Mouse (Mus musculus): ENCODE data around the gene Pmf1.

Gene Pmf1

DNA sequence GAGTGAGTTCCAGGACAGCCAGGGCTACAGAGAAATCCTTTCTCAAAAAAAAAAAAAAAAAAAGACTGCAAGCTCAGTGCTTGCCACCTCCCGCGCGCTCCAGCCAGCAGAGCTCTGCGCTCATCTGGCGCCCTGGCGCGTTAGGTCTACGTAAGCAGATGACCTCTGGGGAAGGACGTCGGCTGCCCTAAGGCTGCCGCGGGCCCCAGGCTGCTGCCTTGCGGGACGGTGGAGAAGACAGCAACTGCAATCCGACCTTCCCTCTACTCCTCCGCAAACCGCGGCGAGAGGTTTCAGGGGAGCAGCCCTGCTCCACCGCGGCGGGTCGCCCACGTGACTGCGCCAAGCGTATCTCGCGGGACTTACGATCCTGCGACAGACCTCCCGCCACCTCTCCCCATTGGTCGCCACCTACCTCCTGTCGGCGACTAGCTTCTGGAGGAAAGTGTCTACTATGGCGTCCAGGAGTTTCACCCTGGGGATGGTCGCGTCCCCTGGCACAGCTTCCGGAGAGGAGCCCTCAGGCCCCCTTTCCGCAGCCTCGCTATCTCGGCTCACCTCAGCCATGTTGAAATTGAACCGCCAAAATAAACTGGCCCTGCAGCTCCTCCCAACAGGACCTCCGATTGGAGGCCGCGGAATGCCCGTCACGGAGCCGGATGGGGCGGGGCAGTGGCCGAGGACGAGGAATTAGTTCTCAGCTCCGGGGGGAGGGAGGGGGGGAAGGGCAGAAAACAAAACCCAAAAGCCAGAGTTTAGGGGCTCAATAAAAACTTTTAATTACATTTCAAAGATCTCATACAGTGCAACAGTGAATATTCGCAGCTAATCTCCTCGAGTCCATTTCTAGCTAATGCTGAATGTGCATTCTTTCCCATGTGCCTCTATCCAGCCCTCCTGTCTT, at the start of gene Pmf1:
Gene Pmf1 (minus strand): TSS at position 591 of the 904 bp plus-strand sequence.
- peak; percentile 81 for DNase-seq

DNA sequence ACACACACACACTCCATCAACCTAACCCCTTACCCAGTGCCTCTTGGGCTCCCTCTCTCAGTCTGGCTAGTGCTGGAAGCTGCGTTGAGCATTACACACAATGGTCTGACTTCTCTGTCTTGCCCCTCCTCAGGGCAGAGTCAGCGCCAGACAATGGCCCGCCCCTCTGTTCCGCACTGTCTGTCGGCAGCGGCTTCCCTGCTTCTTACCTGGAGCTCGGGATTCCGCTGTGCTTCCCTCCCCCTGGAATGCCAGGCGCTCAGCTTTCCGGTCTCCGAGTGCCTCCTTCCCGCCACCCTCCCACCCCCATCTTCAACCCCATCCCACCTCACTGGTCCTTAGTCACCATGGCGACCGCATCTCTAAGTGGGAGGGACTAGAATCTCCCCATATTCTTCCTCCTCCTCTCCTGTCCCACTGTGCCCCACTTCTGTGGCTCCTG, 48.7 kb upstream of the Pmf1 start:
- DNase-seq = no peak

DNA sequence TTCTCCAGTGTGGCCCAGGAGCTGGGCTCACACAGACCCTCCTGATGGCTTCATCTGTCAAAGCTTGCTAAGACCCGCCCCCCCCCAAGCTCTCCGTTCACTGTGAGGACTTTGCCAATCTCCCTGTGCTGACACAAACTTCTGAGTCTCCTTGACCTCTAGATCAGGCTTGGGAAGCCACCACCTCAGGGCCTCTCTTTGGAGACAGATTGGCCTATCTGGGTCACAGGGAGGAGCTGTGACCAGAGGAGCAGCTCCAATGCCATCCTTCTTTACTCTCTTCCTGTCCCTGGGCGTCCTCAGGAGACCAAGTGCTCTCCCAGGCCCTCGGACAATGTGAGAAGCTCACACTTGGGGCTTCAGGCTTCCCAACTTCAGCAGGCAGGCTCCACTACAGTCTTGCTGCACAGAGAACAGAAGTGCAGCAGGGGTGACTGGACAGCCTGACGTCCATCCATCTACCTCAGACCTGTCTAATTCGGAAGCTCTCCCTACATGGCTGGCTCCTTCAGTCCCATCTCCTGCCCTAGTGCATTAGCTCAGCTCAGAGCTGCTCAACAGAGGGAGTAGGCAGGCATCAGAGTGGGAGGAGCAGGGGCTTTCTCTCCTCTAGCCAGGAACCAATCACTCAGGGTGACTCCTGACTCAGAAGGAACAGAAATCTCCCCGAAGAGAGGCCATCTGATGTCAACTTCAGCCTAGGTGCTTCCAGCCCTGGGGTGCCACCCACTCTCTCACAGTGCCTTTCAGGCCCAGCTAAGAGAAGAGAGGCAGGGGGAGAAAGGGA, 46.8 kb upstream of the Pmf1 start:
- DNase-seq = no peak

GRCm38 (mm10) chr3:88456313-88456712, 46.2 kb upstream of the Pmf1 start:
- no peak for DNase-seq

DNA sequence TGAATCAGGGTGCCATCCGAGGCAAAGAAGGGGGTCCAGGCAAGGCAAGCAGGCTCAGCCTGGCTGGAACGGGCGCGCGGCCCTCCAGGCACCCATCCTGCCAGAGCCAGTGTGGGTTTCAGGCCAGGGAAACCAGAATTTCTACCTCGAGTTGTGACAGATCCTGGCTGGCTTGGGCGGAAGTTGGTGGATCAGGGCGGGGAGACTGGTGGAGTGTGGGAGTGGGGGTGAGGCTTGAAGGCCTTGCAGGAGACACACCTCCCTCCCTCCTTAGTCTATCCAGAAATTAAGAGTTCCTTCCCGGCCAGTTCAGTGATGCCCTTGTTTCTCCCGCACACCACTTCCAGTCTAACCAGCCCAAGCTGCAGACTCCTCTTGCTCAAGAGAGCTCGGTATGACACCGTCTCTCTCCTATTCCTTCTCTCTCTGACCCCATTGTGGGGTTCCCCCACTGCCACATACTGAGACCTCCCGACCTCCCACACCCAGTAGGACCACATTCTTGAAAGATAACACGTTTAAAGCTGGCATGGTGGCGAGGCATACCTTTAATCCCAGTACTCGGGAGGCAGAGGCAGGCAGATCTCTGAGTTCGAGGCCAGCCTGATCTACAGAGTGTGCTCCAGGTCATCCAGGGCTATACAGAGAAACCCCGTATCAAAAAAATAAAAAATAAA, 45.6 kb upstream of the Pmf1 start:
- no peak for DNase-seq

DNA sequence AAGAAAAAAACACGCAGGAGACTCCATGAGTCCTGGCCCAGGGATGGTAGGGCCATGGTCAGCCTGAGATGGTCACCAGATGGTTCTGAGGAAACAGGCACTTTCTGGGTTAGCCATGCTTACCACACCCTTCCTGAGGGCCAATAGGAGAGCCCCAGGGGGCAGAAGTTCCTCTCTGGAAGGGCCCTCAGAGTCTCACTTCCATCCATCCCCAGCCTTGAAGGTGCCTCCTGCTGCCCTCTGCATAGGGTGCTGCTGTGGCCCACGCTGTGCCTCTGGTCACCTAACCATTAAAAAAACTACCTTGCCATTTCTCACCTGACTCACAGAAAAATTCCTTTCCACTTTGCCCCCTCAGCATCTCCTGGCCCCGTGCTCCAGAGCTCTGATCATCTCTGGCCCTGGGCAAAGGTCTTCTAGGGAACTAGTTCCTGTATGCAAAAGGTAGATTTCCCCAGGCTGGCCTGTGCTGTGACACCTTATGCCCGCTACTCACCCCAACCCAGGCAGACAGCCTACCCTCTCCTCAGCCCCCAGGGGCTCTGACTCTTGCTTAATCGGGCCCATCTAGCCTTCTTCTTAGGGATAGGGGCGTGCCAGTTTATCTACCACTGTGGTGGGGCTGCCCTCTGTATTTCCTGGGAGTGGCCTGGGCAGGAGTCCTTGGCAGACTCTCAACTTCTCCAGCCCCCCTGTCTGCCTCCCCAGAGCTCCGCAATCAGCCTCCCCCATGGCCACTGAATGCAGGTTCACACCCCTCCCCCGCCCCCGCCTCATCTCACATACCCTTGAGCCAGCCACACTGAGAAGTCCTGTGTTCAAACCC, 44.8 kb upstream of the Pmf1 start:
- DNase-seq = no peak

GRCm38 (mm10) chr3:88453986-88454385, 43.9 kb upstream of the Pmf1 start:
- DNase-seq = no peak

- DNase-seq = no peak
Observed at GRCm38 (mm10) chr3:88453369-88453768, 43.2 kb upstream of the Pmf1 start.

DNA sequence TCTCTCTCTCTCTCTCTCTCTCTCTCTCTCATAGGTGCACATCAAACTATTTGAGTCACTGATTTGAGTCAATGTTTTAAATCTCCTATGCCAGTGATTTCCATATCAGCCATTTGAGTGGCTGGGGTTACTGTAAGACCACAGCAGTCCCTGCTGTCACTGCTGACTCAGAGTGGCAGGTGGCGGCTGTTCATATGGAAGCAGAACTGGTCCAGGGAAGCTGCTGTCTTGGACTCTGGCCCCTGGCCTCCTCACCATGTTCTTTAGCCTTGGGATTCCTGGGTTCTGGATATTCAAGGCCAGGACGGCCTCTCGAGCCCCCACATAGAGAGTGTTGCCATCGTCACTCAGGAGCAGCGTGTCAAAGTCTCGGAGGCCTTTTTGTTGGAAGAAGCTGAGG, 42.6 kb upstream of the Pmf1 start:
- DNase-seq = no peak

GRCm38 (mm10) chr3:88452246-88452645, 42.1 kb upstream of the Pmf1 start:
- DNase-seq = no peak

DNA sequence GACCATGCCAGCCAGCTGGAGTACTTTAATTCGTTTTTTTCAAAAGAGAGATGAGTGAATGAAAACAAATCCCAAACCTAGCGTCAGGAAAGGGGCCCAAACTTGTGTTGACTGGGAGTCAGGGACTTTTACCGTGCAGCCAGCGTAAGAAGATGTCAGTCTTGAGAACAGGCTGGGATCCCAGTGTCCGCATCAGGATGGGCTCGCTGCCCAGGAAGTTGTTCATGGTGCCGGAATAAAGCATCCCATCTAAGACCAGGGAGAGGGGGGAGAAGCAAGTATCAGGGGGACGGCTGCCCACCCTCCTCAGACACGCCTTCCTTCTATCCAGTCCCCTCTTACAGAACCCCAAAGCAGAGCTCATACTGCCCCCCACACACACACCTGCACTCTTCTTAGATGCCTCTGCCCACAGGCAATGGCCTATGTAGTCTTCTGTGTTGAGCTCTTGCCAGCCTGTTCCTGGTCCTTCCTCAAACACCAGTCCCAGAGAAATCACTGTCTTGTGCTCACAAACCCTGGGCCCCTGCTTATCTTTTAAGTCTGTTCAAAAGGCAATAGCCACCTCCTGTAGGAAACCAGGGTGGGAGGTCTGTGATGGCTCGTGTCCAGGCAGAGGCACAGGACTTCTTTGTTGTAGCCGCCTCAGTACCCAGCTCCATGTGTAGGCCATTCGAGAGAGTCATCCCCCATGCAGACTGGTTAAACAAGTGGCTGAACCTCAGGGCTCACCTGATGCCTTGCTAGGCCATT, 40.4 kb upstream of the Pmf1 start:
- no peak for DNase-seq

DNA sequence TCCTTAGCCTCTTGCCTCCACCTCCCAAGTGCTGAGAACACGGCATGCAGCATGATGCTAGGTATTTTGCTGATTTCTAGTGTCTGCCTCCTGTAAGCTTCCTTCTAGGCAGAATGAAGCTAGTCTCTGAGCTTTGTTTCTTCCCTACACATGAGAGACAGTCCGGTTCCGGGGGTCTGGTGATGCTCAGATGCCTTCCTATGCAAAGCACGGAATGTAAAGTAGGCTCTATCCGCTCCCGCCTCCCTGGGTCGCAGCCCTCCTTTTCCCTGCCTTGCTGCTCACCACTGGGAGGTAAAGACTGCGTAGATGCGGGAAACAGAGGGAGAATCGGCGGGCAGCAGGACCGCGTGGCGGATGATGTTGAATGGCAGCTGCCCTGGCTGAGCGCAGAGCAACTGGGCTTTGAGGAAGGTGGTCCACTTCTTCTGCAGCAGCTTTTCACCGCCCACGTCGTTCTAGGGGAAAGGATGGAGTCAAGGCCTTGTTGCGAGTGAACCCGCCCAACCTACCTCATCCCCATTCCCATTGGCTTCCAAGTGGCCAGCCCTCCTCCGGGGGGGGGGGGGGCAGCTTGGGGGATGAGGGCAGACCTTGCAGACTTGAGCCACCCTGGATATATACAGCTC, 39.4 kb upstream of the Pmf1 start:
- peak; percentile 68 for DNase-seq

- DNase-seq = no peak
Observed at GRCm38 (mm10) chr3:88448443-88448842, 38.3 kb upstream of the Pmf1 start.

DNA sequence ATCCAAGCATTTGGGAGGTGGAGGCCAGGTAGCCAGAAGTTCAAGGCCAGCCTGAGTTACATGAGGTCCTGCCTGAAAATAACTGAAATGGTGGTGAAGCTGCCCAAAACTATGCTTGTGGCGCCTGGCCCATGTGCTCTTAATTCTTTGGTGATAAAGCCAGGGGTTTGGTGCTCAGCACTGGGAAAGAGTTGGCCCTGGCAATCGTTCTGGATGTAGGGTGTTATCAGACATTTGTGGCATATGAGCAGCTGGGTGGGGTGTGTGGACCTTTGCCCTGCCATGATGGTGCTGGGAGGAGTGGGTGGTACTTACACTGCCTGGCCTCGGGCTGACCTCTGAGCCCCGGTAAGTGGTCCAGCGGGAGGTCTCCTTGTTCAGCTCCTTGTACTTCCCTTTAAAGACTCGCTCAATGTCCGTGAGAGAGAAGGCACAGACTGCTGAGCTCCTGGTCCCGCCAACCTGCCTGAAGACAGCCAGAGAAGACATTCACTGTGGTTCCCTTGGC, 37.6 kb upstream of the Pmf1 start:
- no peak for DNase-seq

DNA sequence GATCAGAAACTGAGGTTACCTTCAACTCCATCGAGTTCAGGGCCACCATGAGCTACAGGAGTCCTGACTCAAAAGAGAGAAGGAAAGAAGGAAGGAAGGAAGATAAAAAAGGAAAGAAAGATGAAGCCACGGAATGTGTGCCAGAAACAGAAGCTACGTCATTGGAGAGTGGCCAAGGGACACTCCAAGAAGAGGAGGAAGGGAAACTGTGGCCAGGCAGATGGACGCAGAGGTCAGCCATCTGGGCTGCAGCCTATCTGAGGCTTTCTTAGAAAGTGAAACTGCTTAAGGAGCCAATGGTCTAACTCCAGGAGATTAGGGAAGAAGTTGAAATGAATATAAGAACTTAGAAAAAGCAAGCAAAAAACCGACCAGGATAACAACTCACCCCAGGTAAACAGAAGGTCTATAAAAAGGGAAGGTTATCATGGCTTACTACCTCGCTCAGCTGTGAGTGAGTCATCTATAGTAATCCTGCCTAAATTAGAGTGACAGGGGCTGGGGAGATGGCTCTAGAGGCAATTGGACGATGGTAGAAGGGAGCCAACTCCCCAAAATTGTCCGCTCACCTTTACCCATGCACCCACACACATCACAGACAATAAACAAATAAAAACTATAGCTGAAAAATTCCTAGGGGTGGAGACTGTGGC, 36.5 kb upstream of the Pmf1 start:
- no peak for DNase-seq

- no peak for DNase-seq
Observed at GRCm38 (mm10) chr3:88442888-88443287, 32.8 kb upstream of the Pmf1 start.

DNA sequence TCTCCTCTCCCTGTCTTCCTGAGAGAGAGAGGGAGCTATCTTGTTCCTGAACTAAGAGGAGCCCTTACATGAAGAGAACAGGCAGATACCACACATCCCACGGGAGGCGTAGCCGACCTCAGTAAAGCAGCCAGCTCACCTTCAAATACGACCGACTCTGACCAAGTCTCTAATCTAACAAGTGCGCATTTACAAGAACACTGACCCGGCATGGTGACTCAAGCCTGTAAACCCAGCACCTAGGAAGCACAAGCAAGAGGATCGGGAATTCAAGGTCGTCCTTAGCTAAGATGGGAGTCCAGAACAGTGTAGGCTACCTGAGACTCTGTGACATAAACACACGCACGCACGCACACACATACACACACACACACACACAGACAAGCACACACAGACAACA, 32.4 kb upstream of the Pmf1 start:
- DNase-seq = no peak

GRCm38 (mm10) chr3:88440500-88441381, 30.6 kb upstream of the Pmf1 start:
- DNase-seq = no peak

DNA sequence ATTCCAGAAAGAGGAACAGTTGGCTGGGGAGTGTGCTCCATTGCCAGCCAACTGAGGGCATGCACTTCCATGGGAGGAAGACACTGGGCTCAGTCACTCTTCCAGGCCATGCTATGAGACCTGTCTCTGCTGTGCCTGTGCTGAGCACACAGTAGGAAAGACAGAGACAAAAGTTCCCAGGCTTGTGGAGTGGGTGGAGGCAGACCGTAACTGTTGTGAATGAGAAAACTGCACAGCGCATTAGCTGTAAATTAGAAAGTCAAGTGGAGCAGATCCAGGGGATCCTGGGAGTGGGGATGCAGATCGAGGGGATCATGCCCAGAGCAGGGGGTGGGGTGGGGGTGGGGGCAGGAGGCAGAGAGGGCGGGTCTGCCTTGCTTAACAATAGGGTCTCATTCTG, 29.5 kb upstream of the Pmf1 start:
- no peak for DNase-seq

All from cerebellum, adult 8-10 months (tissue).